Mouse (Mus musculus) small intestine, adult 2 months (tissue): ENCODE measurements around the gene Napepld.

ENCODE experiments used
- CTCF ChIP-seq: fragments of 200-500 bp; IDR thresholded peaks from 2 replicates; pipeline ENCODE4 v1.5.1; 2012; ENCODE audit warnings: low read depth, mild to moderate bottlenecking, control low read depth, inconsistent platforms, low read length, moderate library complexity, mixed read lengths; ENCODE audit not compliant: insufficient replicate concordance, insufficient read length; ENCODE audit errors: extremely low read depth
- POLR2A ChIP-seq: fragments of 200-500 bp; IDR thresholded peaks from 2 replicates; pipeline ENCODE4 v1.6.1; 2012; ENCODE audit warnings: low read depth, mild to moderate bottlenecking, control low read depth, inconsistent platforms, low read length, moderate library complexity

DNA sequence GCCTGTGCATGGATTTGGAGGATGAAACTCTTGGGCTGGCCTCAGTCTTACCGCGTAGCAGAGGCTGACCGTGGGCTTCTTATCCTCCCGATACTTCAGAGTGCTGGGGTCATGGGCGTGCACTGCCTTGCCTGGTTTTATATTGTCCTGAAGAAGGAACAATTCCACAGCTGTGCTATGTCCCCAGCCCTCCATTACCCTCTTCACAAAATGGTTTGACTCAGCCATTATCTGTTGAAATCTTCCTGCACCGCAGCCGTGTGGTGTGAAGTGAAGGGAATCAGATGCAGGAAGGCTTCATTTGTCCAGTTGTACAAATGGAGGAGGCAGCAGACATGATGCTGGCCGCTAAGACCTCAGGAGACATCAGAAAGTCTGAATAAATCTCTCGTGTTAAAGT, 44.3 kb downstream of the Napepld start:
- TF ChIP-seq POLR2A (no peak), CTCF (no peak)
